Mouse (Mus musculus) T-cell, adult 2 months (primary cell): ENCODE measurements around the gene Gzmk.
"Not testable (repeated sequence)": the region's sequence is repeated elsewhere in the genome, so short reads cannot be mapped to it uniquely, and the experiment has no call there.

Experiments used
- DNase-seq: peaks from one replicate; pipeline ENCODE4 v3.0.0; 2022; ENCODE audit warnings: low spot score

Gene Gzmk

DNA sequence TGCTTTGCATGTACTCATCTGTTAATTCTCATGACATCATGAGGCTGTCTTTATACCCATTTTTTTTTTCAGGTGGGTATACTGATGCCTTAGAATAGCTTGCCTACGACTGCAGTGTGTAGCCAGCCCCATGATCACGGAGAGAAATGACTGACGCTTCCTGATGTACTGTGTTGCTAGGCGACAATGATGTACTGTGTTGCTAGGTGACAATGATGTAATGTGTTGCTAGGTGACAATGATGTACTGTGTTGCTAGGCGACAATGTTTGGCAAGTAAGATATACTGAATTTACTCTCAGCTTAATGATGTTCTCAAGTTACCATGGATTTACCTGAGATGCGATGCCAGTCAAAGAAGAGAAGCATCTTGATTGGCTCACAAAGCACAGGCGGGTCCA is at the start of gene Gzmk:
Gene Gzmk, minus strand, starts transcription at position 98 of the 400 bp plus-strand sequence.
- no peak for DNase-seq

- no peak for DNase-seq
Measured at GRCm38 (mm10) chr13:113271189-113271588, 45.5 kb upstream of the Gzmk start.

DNA sequence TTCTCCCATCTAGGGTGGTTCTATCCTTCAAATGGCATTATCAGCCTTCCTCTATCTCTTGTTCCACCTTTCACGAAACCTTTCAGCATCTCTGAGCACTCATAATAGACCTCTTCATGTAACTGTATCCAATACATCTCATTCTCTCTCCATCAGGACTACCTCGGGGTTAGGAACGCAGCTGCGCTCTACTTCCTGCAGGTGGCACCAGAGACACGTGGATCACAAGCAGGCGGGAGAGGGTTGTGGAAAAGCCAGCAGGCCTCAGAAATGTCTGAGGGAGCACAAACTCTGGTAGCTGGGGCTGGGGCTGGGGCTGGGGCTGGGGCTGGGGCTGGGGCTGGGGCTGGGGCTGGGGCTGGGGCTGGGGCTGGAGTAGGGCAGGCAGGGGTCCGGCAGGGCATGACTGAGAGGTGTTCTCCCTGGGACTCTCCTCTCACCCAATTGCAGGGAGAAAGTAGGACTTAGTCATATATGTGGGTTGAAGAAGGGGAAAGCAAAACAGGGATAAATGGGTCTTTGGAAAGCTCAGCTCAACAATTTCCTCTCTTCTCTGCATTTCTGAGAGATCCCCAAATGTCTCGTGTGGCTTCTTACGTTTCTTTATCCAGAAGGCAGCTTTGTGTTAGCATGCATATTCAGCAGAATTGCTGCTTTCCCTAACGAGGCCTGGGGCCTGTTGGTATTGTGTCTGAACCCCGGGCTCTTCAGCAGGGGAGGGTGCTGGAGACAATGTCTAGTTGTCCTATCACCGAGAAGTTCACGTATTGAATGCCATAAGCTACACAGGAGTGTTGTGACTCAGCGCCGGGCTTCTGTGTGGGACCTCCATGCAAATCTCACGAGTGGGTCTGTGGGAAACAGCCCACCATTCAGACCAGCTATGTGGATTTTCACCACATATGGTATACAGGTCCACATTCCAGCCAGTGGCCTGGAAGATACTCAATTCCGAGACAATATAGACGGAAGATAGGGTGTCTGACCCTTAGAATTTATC is 44.4 kb upstream of the Gzmk start:
- DNase-seq: peak; percentile 61

GRCm38 (mm10) chr13:113267204-113267603 is 41.5 kb upstream of the Gzmk start:
- DNase-seq: no peak

DNA sequence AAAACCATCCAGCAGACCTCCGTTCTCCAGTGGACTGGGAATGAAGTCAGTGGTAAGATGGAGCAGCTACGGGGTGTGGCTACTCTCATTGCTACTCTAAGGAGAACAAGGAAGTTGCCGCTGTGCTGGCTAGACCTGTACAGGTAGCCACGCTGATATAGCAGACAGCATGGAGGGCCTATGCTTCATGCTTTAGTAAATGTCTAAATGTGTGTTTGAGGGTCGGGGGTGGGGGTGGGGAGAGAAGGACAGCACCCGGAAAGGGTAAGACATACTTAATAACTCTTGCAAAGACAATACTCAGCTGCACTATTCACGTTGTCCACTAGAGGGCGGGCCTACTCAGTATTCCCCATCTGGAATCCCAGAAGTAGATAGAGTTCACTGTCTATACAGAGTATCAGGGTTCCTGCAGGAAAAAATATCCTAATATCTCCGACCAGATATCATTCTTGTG is 40.8 kb upstream of the Gzmk start:
- DNase-seq: peak; percentile 41

- no peak for DNase-seq
Measured at GRCm38 (mm10) chr13:113265257-113265656, 39.5 kb upstream of the Gzmk start.

- no peak for DNase-seq
Measured at GRCm38 (mm10) chr13:113262822-113263221, 37.1 kb upstream of the Gzmk start.

- no peak for DNase-seq
Measured at GRCm38 (mm10) chr13:113259237-113259636, 33.5 kb upstream of the Gzmk start.

DNA sequence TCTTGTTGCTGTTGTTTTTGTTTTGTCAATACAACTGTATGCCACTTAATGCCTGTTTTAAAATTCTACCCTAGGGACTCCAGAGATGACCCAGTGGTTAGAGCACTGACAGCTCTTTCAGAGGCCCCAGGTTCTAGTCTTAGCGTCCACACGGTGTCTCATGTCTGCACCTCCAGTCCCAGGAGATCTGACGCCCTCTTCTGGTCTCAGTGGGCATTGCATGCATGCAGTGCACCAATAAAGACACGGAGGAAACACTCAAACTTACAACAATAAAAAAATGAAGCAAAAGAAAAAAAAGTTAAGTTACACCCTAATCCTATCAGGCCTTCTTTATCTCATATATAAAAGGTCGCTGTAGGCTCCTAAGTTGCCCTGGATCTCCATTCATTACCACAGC is 31.5 kb upstream of the Gzmk start:
- no peak for DNase-seq

- DNase-seq: no peak
Measured at GRCm38 (mm10) chr13:113256766-113257165, 31.1 kb upstream of the Gzmk start.

DNA sequence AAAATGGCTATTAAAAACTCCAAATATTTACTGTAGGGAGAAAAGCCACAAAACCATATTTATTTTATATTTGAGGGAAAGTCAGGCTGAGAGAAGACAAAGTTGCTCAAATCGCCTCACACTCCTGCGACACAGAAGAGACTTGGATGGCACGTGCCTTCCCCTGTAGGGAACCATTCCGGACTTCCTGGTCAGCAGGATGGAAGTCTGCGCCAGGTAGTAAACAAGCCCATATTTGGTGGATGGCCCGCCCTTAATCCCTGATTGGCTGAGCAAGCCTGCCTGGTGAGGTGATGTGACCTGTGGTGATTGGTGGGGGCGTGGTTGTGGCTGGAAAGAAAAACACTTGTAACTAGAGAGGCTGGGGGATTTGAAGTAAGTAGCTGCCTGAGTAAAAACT is 26.9 kb upstream of the Gzmk start:
- DNase-seq: not testable (repeated sequence)

DNA sequence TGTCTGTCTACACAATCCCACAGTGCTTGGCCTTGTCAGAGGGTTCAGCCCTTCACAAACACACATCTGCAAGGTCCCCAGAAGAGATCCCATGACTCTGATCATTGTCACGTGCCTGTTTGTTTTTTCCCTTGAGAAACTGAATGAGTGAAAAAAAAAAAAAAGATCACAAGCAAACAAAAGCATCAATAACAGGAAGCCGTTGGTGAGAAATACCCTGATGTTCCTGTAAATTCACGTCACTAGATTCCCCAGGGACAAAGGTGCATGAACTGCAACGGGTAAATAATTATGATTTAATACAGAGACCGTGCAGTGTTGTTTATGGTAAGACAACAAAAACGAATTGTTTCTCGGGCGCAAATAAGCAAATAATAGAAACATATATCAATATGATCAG is 19.3 kb upstream of the Gzmk start:
- DNase-seq: no peak

- DNase-seq: peak; percentile 4
Measured at GRCm38 (mm10) chr13:113242129-113242528, 16.4 kb upstream of the Gzmk start.

DNA sequence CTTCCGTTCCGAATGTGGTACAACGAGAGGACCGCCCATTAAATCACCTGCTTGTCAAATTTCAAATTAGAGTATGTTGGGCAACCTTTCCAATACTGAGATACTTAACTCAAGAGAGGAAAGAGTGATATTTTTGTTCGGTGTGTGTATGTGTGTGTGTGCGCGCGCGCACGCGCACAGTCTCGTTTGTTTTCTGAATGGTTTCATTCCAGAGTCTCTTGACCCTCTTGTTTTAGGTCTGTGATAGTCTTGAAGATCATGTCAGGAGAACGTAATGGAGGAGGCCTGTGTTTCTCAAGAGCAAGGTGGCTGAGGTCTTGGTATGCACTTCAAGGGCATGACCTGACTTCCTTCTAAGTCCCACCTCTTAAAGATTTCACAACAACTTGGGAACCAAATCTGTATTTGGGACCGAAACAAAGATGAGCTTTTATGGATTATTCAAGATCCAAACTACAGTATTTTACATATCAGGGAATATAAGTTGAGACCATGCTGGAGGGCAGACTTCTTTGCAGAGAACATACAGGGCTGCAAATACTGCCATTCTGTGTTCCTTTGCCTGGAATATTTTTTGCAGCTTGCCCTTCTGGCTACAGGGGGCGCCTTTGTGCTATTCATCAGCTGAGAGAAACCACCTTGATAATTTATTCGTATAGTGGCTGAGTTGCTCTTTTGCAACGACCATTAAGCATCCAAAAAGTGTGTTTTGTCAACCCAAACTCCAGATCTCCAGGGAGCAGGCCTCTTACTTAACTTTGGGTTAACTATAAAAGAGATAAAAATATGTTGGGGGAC is 2.2 kb upstream of the Gzmk start:
- no peak for DNase-seq

GRCm38 (mm10) chr13:113227076-113227475 is 1.4 kb upstream of the Gzmk start:
- DNase-seq: no peak

DNA sequence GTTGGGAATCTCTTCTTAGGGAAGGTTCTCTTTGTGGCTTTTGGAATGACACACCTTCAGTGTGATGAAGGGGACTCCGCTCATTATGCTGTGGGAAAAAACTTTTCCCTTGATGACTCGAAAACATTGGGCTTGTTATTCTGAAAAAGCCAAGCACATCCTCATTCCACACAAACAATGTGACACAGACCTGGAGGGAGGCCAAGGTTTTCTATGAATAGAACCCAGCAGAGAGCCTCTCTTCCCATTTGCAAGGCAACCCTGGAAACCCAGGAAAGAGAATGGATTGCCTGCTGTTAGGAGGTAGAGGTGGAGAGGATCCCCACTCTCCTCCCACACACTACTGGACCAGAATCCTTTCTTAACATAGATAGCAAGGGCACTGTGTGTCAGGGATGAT is 1.6 kb downstream of the Gzmk start:
- no peak for DNase-seq

GRCm38 (mm10) chr13:113221851-113222250 is 3.9 kb downstream of the Gzmk start:
- DNase-seq: no peak

GRCm38 (mm10) chr13:113213865-113214264 is 11.8 kb downstream of the Gzmk start:
- no peak for DNase-seq

- DNase-seq: no peak
Measured at GRCm38 (mm10) chr13:113212401-113212800, 13.3 kb downstream of the Gzmk start.

GRCm38 (mm10) chr13:113211345-113211744 is 14.4 kb downstream of the Gzmk start:
- DNase-seq: no peak

DNA sequence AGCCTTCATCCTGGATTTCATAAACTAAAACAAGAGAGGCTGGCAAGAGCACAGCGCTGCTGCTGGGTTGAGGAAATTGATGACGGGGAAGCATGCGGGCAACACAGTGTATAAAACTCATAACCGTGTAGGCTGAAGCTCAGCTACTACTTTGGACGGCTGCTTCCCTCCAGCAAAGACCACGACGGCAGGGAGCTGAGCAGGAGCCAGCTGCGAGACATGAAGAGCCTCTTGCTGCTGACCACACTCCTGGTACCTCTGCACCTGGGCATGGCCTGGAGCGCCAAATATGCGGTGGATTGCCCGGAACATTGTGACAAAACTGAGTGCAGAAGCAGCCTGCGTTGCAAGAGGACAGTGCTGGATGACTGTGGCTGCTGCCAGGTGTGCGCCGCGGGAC is 16.1 kb downstream of the Gzmk start, which contains the start of gene Esm1:
Gene Esm1, plus strand, starts transcription at position 36 of the 400 bp plus-strand sequence.
- DNase-seq: no peak

DNA sequence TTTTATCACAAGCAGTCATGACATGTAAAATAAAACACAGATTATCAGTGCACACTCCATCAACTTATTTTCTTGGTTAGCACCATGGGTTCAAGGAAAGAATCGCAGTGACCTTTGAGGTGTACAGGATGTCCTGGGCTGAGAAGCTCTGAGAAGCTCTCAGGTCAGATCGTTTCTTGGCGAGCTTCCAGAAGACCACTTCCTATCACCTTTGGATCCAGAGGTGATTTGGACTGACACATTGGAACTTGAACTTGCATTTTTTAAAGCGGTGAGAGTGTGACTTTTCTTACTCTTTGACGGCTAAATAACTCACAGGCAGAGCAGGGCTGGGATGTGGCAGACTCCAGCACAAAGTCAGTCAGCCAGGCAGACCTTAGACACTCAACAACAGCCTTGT is 20.4 kb downstream of the Gzmk start:
- no peak for DNase-seq

DNA sequence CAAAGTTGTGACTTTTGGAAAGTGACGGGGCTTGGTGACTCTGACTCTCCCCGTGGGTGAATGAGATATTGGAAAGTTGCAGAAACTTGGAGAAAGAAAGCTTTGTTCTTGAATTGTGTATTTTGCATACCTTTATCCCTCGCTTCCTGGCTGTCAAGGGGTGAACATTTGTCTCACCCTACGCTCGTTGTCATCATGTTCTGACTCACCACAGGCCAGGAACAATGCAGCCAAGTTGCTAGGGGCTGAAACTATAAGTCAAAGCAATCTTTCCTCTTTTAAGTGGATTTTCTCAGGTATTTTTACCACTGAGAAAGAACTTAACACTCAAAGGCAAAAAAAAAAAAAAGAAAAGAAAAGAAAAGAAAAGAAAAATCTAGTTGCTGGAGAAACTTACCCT is 22.6 kb downstream of the Gzmk start:
- no peak for DNase-seq
